Mouse (Mus musculus) liver, embryonic 14.5 days (tissue): ENCODE measurements around the gene Rnd2.

ENCODE experiments used
- CTCF ChIP-seq: IDR thresholded peaks from 2 replicates; pipeline ENCODE4 v1.5.1; 2016; ENCODE audit warnings: antibody characterized with exemption, low read depth, control low read depth
- EP300 ChIP-seq: IDR thresholded peaks from 2 replicates; pipeline ENCODE4 v1.6.1; 2016; ENCODE audit warnings: antibody characterized with exemption, low read depth

GRCm38 (mm10) chr11:101469155-101469554 is 4.4 kb downstream of the Rnd2 start:
- TF ChIP-seq CTCF = no peak
- TF ChIP-seq EP300 = no peak
